Mouse (Mus musculus): ENCODE data around the gene Nedd1.
A peak's percentile ranks its signal among the peaks of the same experiment; 100 is the strongest.

The Nedd1 gene

GRCm38 (mm10) chr10:92721771-92722619 is at the start of gene Nedd1:
Nedd1 (minus strand) TSS chr10:92722420.
- peak; percentile 94 for DNase-seq

- peak; percentile 12 for DNase-seq
Measured at GRCm38 (mm10) chr10:92754359-92754758, 32.1 kb upstream of the Nedd1 start.

- DNase-seq: no peak
Measured at GRCm38 (mm10) chr10:92730339-92730738, 8.1 kb upstream of the Nedd1 start.

GRCm38 (mm10) chr10:92728723-92729122 is 6.5 kb upstream of the Nedd1 start:
- DNase-seq: no peak

GRCm38 (mm10) chr10:92722620-92722988 is 384 bp upstream of the Nedd1 start:
- no peak for DNase-seq

GRCm38 (mm10) chr10:92699032-92699431 is 23.2 kb downstream of the Nedd1 start:
- peak; percentile 29 for DNase-seq

- DNase-seq: no peak
Measured at GRCm38 (mm10) chr10:92675056-92675455, 47.2 kb downstream of the Nedd1 start.

GRCm38 (mm10) chr10:92671906-92672305 is 50.3 kb downstream of the Nedd1 start:
- DNase-seq: no peak

- DNase-seq: no peak
Measured at GRCm38 (mm10) chr10:92665287-92665686, 56.9 kb downstream of the Nedd1 start.

- no peak for DNase-seq
Measured at GRCm38 (mm10) chr10:92653266-92653665, 69.0 kb downstream of the Nedd1 start.

- peak; percentile 55 for DNase-seq
Measured at GRCm38 (mm10) chr10:92652399-92652920, 69.8 kb downstream of the Nedd1 start.

- no peak for DNase-seq
Measured at GRCm38 (mm10) chr10:92651266-92651665, 71.0 kb downstream of the Nedd1 start.

- DNase-seq: no peak
Measured at GRCm38 (mm10) chr10:92649096-92649495, 73.1 kb downstream of the Nedd1 start.

- DNase-seq: no peak
Measured at GRCm38 (mm10) chr10:92647691-92648090, 74.5 kb downstream of the Nedd1 start.

- DNase-seq: peak; percentile 26
Measured at GRCm38 (mm10) chr10:92643995-92644394, 78.2 kb downstream of the Nedd1 start.

GRCm38 (mm10) chr10:92641032-92641431 is 81.2 kb downstream of the Nedd1 start:
- peak; percentile 55 for DNase-seq
